22 mouse cellular contexts compared by ENCODE assay signal in the genomic region with DNA sequence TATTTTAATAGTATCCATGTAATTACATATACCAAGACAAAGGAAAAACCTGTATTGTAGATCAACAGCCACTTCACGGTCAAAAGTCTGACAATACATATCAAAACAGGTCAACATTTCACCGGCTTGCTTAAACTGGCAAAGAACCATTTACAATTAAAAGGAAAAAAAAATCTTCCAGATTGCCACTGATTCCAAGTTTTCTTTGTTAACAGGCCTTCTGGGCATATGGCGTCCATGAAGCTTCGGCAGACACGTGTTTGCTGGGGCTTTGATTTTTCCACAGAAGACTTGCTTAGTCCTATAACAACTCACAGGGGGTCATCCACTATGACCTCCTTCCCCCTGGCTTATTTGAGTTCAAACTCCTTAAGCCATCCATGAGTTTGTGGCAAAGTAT.
DNase-seq lines count a peak whose midpoint lies in the region; ATAC-seq and TF ChIP-seq lines count a peak whose summit lies in the region.
"Had no signal": no experiment of that assay in that cellular context is flagged by ENCODE, and none has a peak within 500 bp of the region (broad histone marks: within the 10 kb centered on the region; RNA-seq: fewer than 3 reads in every experiment).

No protein-coding gene starts in this region.

- TF ChIP-seq CTCF in brain, embryonic 14.5 days (IDR thresholded peaks at IDR 0.05; ENCODE audit: borderline replicate concordance, extremely low read depth, insufficient read depth, insufficient read length), result no peak

- no peaks in the 10 kb centered on the region for H3K36me3 ChIP-seq in forebrain, embryonic 16.5 days (ENCODE audit: control insufficient read depth, insufficient read depth)
- no peaks in the 10 kb centered on the region for H3K36me3 ChIP-seq in forebrain, embryonic 10.5 days (replicated peaks)
- H3K36me3 ChIP-seq in limb, embryonic 11.5 days (ENCODE audit: control insufficient read depth, insufficient read depth, low read length), result no peaks in the 10 kb centered on the region

- ATAC-seq in forebrain, embryonic 16.5 days, result peak; percentile 40; the same call in 1 of the 2 replicates
- no peak for ATAC-seq in limb, embryonic 11.5 days (ENCODE audit: insufficient number of reproducible peaks, low FRiP score, low TSS enrichment, low read depth)
- ATAC-seq: CD4-positive, CD25-positive, alpha-beta regulatory T cell, adult 4 months; hindbrain, postnatal 0 days; intestine, postnatal 0 days had no signal

- DNase-seq in forebrain, embryonic 10.5 days (ENCODE audit: extremely low spot score, low spot score), result no peak
- DNase-seq in brain, embryonic 14.5 days (ENCODE audit: low read depth), result peak; percentile 68
- peak; percentile 64 for DNase-seq in forelimb bud, embryonic 11.5 days (ENCODE audit: low read depth, low spot score)
- peak; percentile 40 for DNase-seq in limb, embryonic 11.5 days (ENCODE audit: low spot score)
- DNase-seq in urinary bladder, adult 18-20 months (ENCODE audit: low spot score in 2 of 2), result no peak
- DNase-seq: adrenal gland, adult 2 months; adrenal gland, postnatal 14 days; cerebellum, adult 18-20 months; cerebellum, adult 9-10 months; cerebellum, postnatal 14 days; gastrocnemius, postnatal 10 days; gastrocnemius, postnatal 36 days; heart, adult 2 months; heart, postnatal 14 days; heart, postnatal 4 days had no signal

- no peaks in the 10 kb centered on the region for H3K27me3 ChIP-seq in forebrain, embryonic 16.5 days (replicated peaks; ENCODE audit: control insufficient read depth, insufficient read depth, low read length)
- H3K27me3 ChIP-seq in forebrain, embryonic 10.5 days (ENCODE audit: poor library complexity, severe bottlenecking), result no peaks in the 10 kb centered on the region
- H3K27me3 ChIP-seq in limb, embryonic 11.5 days (ENCODE audit: control insufficient read depth, insufficient read depth, low read length), result no peaks in the 10 kb centered on the region
- H3K27me3 ChIP-seq: heart, embryonic 13.5 days had no signal

- H3K4me3 ChIP-seq in forebrain, embryonic 16.5 days (replicated peaks; ENCODE audit: low read length), result no peak overlapping the region
- no peak overlapping the region for H3K4me3 ChIP-seq in forebrain, embryonic 10.5 days
- H3K4me3 ChIP-seq in limb, embryonic 11.5 days (ENCODE audit: low read depth, low read length), result no peak overlapping the region
- H3K4me3 ChIP-seq: heart, adult 2 months; heart, embryonic 10.5 days; heart, embryonic 13.5 days had no signal

- 0 out of 2 replicates have a peak, but pooled peaks cover 3% of the 10 kb centered on the region for H3K4me1 ChIP-seq in forebrain, embryonic 16.5 days (replicated peaks; ENCODE audit: control insufficient read depth, insufficient read depth, low read length)
- no peaks in the 10 kb centered on the region for H3K4me1 ChIP-seq in forebrain, embryonic 10.5 days
- no peaks in the 10 kb centered on the region for H3K4me1 ChIP-seq in limb, embryonic 11.5 days (ENCODE audit: control insufficient read depth, insufficient read depth, low read length)
- H3K4me1 ChIP-seq: heart, embryonic 10.5 days; heart, embryonic 13.5 days had no signal

- no peak overlapping the region for H3K4me2 ChIP-seq in forebrain, embryonic 16.5 days (ENCODE audit: low read length)
- no peak overlapping the region for H3K4me2 ChIP-seq in limb, embryonic 11.5 days (ENCODE audit: low read depth, severe bottlenecking)
- H3K4me2 ChIP-seq: heart, embryonic 13.5 days; hindbrain, embryonic 14.5 days had no signal

- no peaks in the 10 kb centered on the region for H3K9me3 ChIP-seq in forebrain, embryonic 16.5 days (ENCODE audit: control insufficient read depth, low read length)
- no peaks in the 10 kb centered on the region for H3K9me3 ChIP-seq in forebrain, embryonic 10.5 days
- no peaks in the 10 kb centered on the region for H3K9me3 ChIP-seq in limb, embryonic 11.5 days (ENCODE audit: control insufficient read depth, low read length)
- H3K9me3 ChIP-seq: heart, embryonic 10.5 days; heart, embryonic 13.5 days had no signal

- 31% methylated on average over 5 of the region's 5 CpGs for WGBS in forebrain, embryonic 16.5 days
- WGBS in forebrain, embryonic 10.5 days, result 75% methylated on average over 5 of the region's 5 CpGs
- 49% methylated on average over 5 of the region's 5 CpGs for WGBS in limb, embryonic 11.5 days

- peak overlapping the region; percentile 4; the same call in 1 of the 2 replicates for H3K27ac ChIP-seq in forebrain, embryonic 16.5 days (ENCODE audit: low read length)
- H3K27ac ChIP-seq in forebrain, embryonic 10.5 days, result no peak overlapping the region
- H3K27ac ChIP-seq in limb, embryonic 11.5 days (replicated peaks; ENCODE audit: low read depth, low read length), result no peak overlapping the region
- H3K27ac ChIP-seq: heart, adult 2 months; heart, embryonic 10.5 days; heart, embryonic 13.5 days; hindbrain, embryonic 14.5 days; hindbrain, postnatal 0 days had no signal

- no peak overlapping the region for H3K9ac ChIP-seq in forebrain, embryonic 16.5 days (replicated peaks; ENCODE audit: low read depth, low read length)
- H3K9ac ChIP-seq in limb, embryonic 11.5 days (ENCODE audit: low read length), result no peak overlapping the region
- H3K9ac ChIP-seq: heart, embryonic 13.5 days; hindbrain, embryonic 14.5 days had no signal

- TF ChIP-seq POLR2A in brain, embryonic 14.5 days (IDR thresholded peaks at IDR 0.05; ENCODE audit: borderline replicate concordance, extremely low read depth, insufficient read depth, insufficient read length, poor library complexity, severe bottlenecking), result no peak

Comparison
In these comparisons a context has a peak if more than half of its experiments do, and no peak if none do; other contexts are left out.
1. DNase-seq: peak in brain, embryonic 14.5 days (single experiment), forelimb bud, embryonic 11.5 days (single experiment) and limb, embryonic 11.5 days (single experiment); none in forebrain, embryonic 10.5 days (single experiment) and urinary bladder, adult 18-20 months (0 of 2).